Mouse (Mus musculus) E14TG2a.4 (cell line): ENCODE measurements around the gene Hdac5.

ENCODE experiments used
- CTCF ChIP-seq: conservative IDR thresholded peaks from 2 replicates; pipeline ENCODE4 v1.5.1; 2014; ENCODE audit warnings: low read length
- NANOG ChIP-seq: IDR thresholded peaks from 2 replicates; pipeline ENCODE4 v1.6.1; 2014; ENCODE audit warnings: borderline replicate concordance, low read length, mixed read lengths

- TF ChIP-seq CTCF (no peak), NANOG (no peak)
Observed at GRCm38 (mm10) chr11:102146005-102146404, 84.0 kb downstream of the Hdac5 start.
